Mouse (Mus musculus) thymus, adult 2 months (tissue): ENCODE results near the gene Sorcs3.

ENCODE experiments used
- CTCF ChIP-seq: fragments of 200-500 bp; IDR thresholded peaks from 2 replicates; pipeline ENCODE4 v1.5.1; 2012; ENCODE audit warnings: mild to moderate bottlenecking, control low read depth, low read length, moderate library complexity, borderline replicate concordance; ENCODE audit not compliant: control insufficient read depth, poor library complexity, insufficient read depth; ENCODE audit errors: extremely low read depth
- POLR2A ChIP-seq: fragments of 200-500 bp; IDR thresholded peaks from 2 replicates; pipeline ENCODE4 v1.6.1; 2012; ENCODE audit warnings: mild to moderate bottlenecking, low read length, control low read depth, moderate library complexity; ENCODE audit not compliant: control insufficient read depth, poor library complexity, insufficient read depth; ENCODE audit errors: extremely low read depth

DNA sequence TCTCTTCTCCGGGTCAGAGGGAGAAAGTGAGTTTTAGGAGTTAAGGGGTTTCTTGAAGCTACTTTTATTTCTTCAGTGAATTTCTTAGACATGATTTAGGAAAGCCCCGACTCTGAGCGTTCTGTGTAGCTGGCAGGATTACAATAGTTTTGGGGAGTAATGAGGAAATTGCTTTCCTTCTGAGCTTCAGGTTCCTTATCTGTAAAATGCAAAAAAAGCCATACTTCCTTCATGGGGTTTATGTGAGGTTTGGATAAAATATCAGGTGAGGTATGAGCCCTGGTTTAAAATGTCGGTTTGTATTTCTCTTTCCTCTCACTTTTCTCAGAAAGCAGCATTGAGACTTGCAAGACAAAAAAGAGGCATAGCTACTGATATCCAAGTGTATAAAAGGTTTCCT, 327.8 kb downstream of the Sorcs3 start:
- TF ChIP-seq CTCF (no peak), POLR2A (no peak)
